Mouse (Mus musculus): ENCODE data around the gene Spef2. TPM values are rescaled to one million over a fixed set of nuclear protein-coding genes. Genes with fewer than 3 reads are reported as not detected.
A peak's percentile ranks its signal among the peaks of the same experiment; 100 is the strongest.
"Not testable (repeated sequence)": the region's sequence is repeated elsewhere in the genome, so short reads cannot be mapped to it uniquely, and the experiment has no call there.

Spef2 gene
- total RNA-seq, 2 experiments from 2014 or later = 0.95 to 1.5 TPM

GRCm38 (mm10) chr15:9564156-9564555 is 184.5 kb downstream of the Spef2 start:
- no peak for ATAC-seq (ENCODE audit: poor library complexity, severe bottlenecking)

DNA sequence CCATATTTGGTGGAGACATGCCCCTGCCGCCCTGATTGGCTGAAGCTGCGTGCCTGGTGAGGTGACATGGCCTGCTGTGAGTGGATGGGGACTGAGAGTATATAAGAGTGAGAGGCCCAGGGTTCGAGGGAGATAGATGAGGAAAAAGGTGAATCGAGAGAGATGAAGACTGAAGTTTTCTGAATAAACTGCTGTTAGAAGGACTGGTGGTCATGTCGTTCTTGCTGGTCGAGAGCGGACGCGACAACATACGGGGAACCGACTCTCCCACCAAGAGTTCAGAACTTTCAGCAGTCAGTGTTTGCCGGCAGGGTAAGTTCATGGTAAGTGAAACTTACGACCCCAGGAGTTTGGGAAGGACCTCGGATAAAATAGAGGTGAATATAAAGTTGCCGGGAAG is 191.4 kb downstream of the Spef2 start:
- not testable (repeated sequence) for ATAC-seq (ENCODE audit: poor library complexity, severe bottlenecking)

- ATAC-seq (ENCODE audit: poor library complexity, severe bottlenecking) = no peak
Observed at GRCm38 (mm10) chr15:9548951-9549350, 199.7 kb downstream of the Spef2 start.

- no peak for ATAC-seq (ENCODE audit: poor library complexity, severe bottlenecking)
Observed at GRCm38 (mm10) chr15:9535200-9535599, 213.5 kb downstream of the Spef2 start.

DNA sequence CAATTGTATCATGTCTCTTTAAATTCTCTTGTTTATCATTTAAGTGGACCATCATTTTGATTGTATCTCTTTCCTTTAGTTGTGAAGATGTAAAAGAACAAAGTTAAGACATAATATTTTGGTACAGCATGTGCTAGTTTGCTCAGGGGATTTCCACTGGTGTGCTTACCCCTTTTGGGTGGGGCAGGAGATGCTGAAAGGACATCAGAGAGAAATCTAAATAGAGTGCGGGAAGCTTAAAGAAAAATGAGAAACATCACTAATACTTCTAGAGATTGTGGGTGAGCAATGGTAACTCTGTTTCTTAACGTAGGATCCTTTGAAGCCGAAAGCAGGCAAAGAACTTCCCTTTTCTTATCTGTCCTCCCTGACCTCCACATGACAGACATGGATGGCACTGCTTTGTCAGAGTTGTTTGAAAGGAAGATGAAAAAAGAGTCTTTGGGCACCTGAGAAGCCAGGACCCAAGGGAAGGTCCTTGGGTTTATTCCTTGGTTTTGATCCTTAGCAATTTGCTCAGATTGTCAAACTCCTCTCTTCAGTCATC is 215.2 kb downstream of the Spef2 start:
- peak; percentile 52; the same call in 1 of the 2 replicates for ATAC-seq (ENCODE audit: poor library complexity, severe bottlenecking)

DNA sequence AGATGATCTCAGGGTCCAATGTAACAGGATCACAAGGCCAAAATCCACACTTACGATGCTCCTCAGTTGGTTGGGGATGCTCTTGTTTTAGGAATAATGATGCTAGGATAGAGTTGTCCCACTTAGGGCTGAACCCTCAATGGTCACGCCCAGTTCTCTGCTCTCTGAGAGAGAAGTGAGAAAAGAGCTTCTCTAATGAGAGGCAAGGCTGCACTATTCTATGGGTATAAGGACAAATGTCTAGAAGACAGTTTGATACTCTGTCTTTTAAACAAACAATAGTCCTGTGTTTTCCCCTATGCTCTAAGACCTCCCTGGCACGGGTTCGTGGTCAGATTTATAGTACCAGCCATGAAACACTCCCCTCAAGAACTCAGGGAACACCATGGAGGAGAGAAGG is 218.6 kb downstream of the Spef2 start, which contains the start of gene Il7r:
Il7r (minus strand) TSS at position 101 of the 400 bp plus-strand sequence.
- ATAC-seq (ENCODE audit: poor library complexity, severe bottlenecking) = peak; percentile 6; the same call in 1 of the 2 replicates

DNA sequence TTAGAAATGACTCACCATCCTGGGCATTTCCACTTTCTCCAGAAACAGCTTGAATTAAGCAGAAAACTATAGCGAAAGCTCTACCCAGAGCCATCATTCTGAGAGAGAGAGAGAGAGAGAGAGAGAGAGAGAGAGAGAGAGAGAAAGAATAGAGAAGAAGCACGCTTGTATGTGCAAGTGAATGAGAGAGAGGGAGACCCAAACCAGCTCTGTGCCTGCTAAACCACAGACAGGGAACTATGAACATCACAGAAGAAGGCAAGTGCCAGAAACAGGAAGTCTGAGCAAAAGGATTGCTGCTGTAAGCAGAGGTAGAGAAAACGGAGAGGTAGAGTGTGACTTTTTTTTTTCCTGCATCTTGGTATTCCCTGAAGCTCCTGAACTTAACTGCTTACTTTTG is 219.0 kb downstream of the Spef2 start:
- peak; percentile 84 for ATAC-seq (ENCODE audit: poor library complexity, severe bottlenecking)

Other genes starting within 250 kb of the Spef2 start
- 3.8 and 5.0 TPM in 2 replicates for gene Il7r, start 218.7 kb downstream of the Spef2 start, total RNA-seq (2015)
- 5.9 and 8.5 TPM in 2 replicates for gene Il7r, start 218.7 kb downstream of the Spef2 start, total RNA-seq (2017)

All from megakaryocyte, adult 5-6 weeks (primary cell).